Mouse (Mus musculus) stomach, embryonic 14.5 days (tissue): ENCODE data around the gene Dck. TPM values are rescaled to one million over a fixed set of nuclear protein-coding genes. Genes with fewer than 3 reads are reported as not detected.

Experiments used
- ATAC-seq: fragments of 200-750 bp; cut with Nextera tagmentation; 2 replicates; pipeline ENCODE4 v1.8.0; 2017; ENCODE audit warnings: low read depth, moderate TSS enrichment; ENCODE audit not compliant: insufficient number of reproducible peaks, insufficient read depth, low FRiP score
- H3K27ac ChIP-seq: fragments of 300-500 bp; sonication (generic); 2 replicates; pipeline ENCODE4 v1.5.1; 2014; ENCODE audit warnings: mild to moderate bottlenecking, low read length, moderate library complexity, mixed read lengths
- H3K27me3 ChIP-seq: fragments of 300-500 bp; sonication (generic); 2 replicates; pipeline ENCODE4 v1.6.1; 2014; ENCODE audit warnings: low read length, control low read depth, mixed read lengths; ENCODE audit not compliant: control insufficient read depth, insufficient read depth
- H3K36me3 ChIP-seq: fragments of 300-500 bp; sonication (generic); 2 replicates; pipeline ENCODE4 v1.6.1; 2014; ENCODE audit warnings: mild to moderate bottlenecking, control low read depth, low read length, moderate library complexity, mixed read lengths; ENCODE audit not compliant: control insufficient read depth, insufficient read depth
- H3K4me1 ChIP-seq: fragments of 300-500 bp; sonication (generic); 2 replicates; pipeline ENCODE4 v1.6.1; 2014; ENCODE audit warnings: low read length, control low read depth, mixed read lengths; ENCODE audit not compliant: control insufficient read depth, insufficient read depth
- H3K4me2 ChIP-seq: fragments of 300-500 bp; sonication (generic); replicated peaks from 2 replicates; pipeline ENCODE4 v1.6.1; 2014; ENCODE audit warnings: low read depth, low read length, control low read depth
- H3K4me3 ChIP-seq: fragments of 300-500 bp; sonication (generic); 2 replicates; pipeline ENCODE4 v1.5.1; 2014; ENCODE audit warnings: low read depth, low read length, control low read depth
- H3K9ac ChIP-seq: fragments of 300-500 bp; sonication (generic); replicated peaks from 2 replicates; pipeline ENCODE4 v1.6.1; 2014; ENCODE audit warnings: low read depth, mild to moderate bottlenecking, control low read depth, low read length, moderate library complexity, mixed read lengths
- H3K9me3 ChIP-seq: fragments of 300-500 bp; sonication (generic); 2 replicates; pipeline ENCODE4 v1.6.1; 2016; ENCODE audit warnings: low read depth, low read length, control low read depth; ENCODE audit not compliant: control insufficient read depth
- WGBS: fragments of 180-500 bp; shearing (Covaris S2); extraction: QIAGEN DNeasy Blood & Tissue Kit; methylation state at CpG from one replicate; pipeline ENCODE4 v1.1.7; 2014; 5-methylcytosine and 5-hydroxymethylcytosine counted together
- polyA plus RNA-seq: library from polyadenylated mRNA; unstranded; fragments of >200 nt; fragmentation: Nextera tagmentation; extraction: Ambion mirVana; gene quantifications from 2 replicates; pipeline ENCODE4 v1.2.1, GENCODE M21; 2014

Dck gene
- polyA plus RNA-seq, 1 experiment from 2014 or later = 47.4 TPM

- no peak for ATAC-seq
- Histone ChIP-seq H3K9me3 (no peaks in the 10 kb centered on the region), H3K36me3 (no peaks in the 10 kb centered on the region), H3K4me1 (no peaks in the 10 kb centered on the region), H3K27ac (no peak overlapping the region), H3K4me3 (no peak overlapping the region), H3K4me2 (no peak overlapping the region), H3K9ac (no peak overlapping the region), H3K27me3 (no peaks in the 10 kb centered on the region)
- WGBS = 58% methylated on average over 6 of the region's 6 CpGs
These were observed 32.3 kb downstream of the Dck start for GRCm38 (mm10) chr5:88797121-88797520.

- Histone ChIP-seq H3K9me3 (no peaks in the 10 kb centered on the region), H3K4me1 (no peaks in the 10 kb centered on the region), H3K4me2 (no peak overlapping the region), H3K4me3 (no peak overlapping the region), H3K9ac (no peak overlapping the region), H3K27me3 (no peaks in the 10 kb centered on the region), H3K27ac (no peak overlapping the region), H3K36me3 (no peaks in the 10 kb centered on the region)
- ATAC-seq = no peak
- 78% methylated on average over 4 of the region's 4 CpGs for WGBS
These were observed 40.8 kb downstream of the Dck start for GRCm38 (mm10) chr5:88805616-88806015.

GRCm38 (mm10) chr5:88806278-88806677, 41.5 kb downstream of the Dck start:
- H3K36me3 ChIP-seq = no peaks in the 10 kb centered on the region
- H3K4me2 ChIP-seq = no peak overlapping the region
- H3K4me3 ChIP-seq = no peak overlapping the region
- H3K9ac ChIP-seq = no peak overlapping the region
- no peak overlapping the region for H3K27ac ChIP-seq
- H3K27me3 ChIP-seq = no peaks in the 10 kb centered on the region
- ATAC-seq = no peak
- no peaks in the 10 kb centered on the region for H3K4me1 ChIP-seq
- 19% methylated on average over 5 of the region's 5 CpGs for WGBS
- H3K9me3 ChIP-seq = no peaks in the 10 kb centered on the region

GRCm38 (mm10) chr5:88807342-88807741, 42.5 kb downstream of the Dck start:
- no peak overlapping the region for H3K27ac ChIP-seq
- no peak overlapping the region for H3K4me3 ChIP-seq
- H3K9ac ChIP-seq = no peak overlapping the region
- H3K27me3 ChIP-seq = no peaks in the 10 kb centered on the region
- no peaks in the 10 kb centered on the region for H3K36me3 ChIP-seq
- WGBS = 33% methylated on average over 9 of the region's 9 CpGs
- no peak for ATAC-seq
- H3K9me3 ChIP-seq = no peaks in the 10 kb centered on the region
- H3K4me2 ChIP-seq = no peak overlapping the region
- no peaks in the 10 kb centered on the region for H3K4me1 ChIP-seq

GRCm38 (mm10) chr5:88813188-88813587, 48.4 kb downstream of the Dck start:
- Histone ChIP-seq H3K9ac (no peak overlapping the region), H3K4me2 (no peak overlapping the region), H3K9me3 (no peaks in the 10 kb centered on the region), H3K27ac (no peak overlapping the region), H3K27me3 (no peaks in the 10 kb centered on the region), H3K4me3 (no peak overlapping the region), H3K4me1 (no peaks in the 10 kb centered on the region), H3K36me3 (no peaks in the 10 kb centered on the region)
- ATAC-seq = no peak
- WGBS = 85% methylated on average over 2 of the region's 2 CpGs

GRCm38 (mm10) chr5:88814552-88814951, 49.8 kb downstream of the Dck start:
- H3K9me3 ChIP-seq = no peaks in the 10 kb centered on the region
- no peak overlapping the region for H3K4me2 ChIP-seq
- H3K9ac ChIP-seq = no peak overlapping the region
- no peak overlapping the region for H3K27ac ChIP-seq
- H3K27me3 ChIP-seq = no peaks in the 10 kb centered on the region
- H3K4me3 ChIP-seq = no peak overlapping the region
- no peak for ATAC-seq
- no peaks in the 10 kb centered on the region for H3K4me1 ChIP-seq
- no peaks in the 10 kb centered on the region for H3K36me3 ChIP-seq
- WGBS = 74% methylated on average over 4 of the region's 4 CpGs

- H3K9me3 ChIP-seq = no peaks in the 10 kb centered on the region
- H3K9ac ChIP-seq = no peak overlapping the region
- 61% methylated on average over 1 of the region's 1 CpGs for WGBS
- H3K27ac ChIP-seq = no peak overlapping the region
- H3K27me3 ChIP-seq = no peaks in the 10 kb centered on the region
- no peaks in the 10 kb centered on the region for H3K4me1 ChIP-seq
- ATAC-seq = no peak
- no peaks in the 10 kb centered on the region for H3K36me3 ChIP-seq
- H3K4me2 ChIP-seq = no peak overlapping the region
- no peak overlapping the region for H3K4me3 ChIP-seq
These were observed 56.7 kb downstream of the Dck start for GRCm38 (mm10) chr5:88821542-88821941.

- H3K27ac ChIP-seq = no peak overlapping the region
- no peak overlapping the region for H3K4me2 ChIP-seq
- WGBS = 76% methylated on average over 10 of the region's 10 CpGs
- no peak for ATAC-seq
- H3K4me1 ChIP-seq = no peaks in the 10 kb centered on the region
- no peak overlapping the region for H3K4me3 ChIP-seq
- no peaks in the 10 kb centered on the region for H3K9me3 ChIP-seq
- no peaks in the 10 kb centered on the region for H3K27me3 ChIP-seq
- no peaks in the 10 kb centered on the region for H3K36me3 ChIP-seq
- no peak overlapping the region for H3K9ac ChIP-seq
These were observed 60.0 kb downstream of the Dck start for GRCm38 (mm10) chr5:88824838-88825237.

GRCm38 (mm10) chr5:88829835-88830571, 65.2 kb downstream of the Dck start:
- Histone ChIP-seq H3K4me2 (no peak overlapping the region), H3K36me3 (no peaks in the 10 kb centered on the region), H3K27ac (no peak overlapping the region), H3K27me3 (no peaks in the 10 kb centered on the region), H3K4me3 (no peak overlapping the region), H3K9ac (no peak overlapping the region), H3K9me3 (no peaks in the 10 kb centered on the region), H3K4me1 (no peaks in the 10 kb centered on the region)
- no peak for ATAC-seq
- 74% methylated on average over 8 of the region's 8 CpGs for WGBS
